ENCODE assay signal across 15 mouse cellular contexts in genomic region chr9:110314706-110315105, GRCm38 (mm10). TPM values are rescaled to one million over a fixed set of nuclear protein-coding genes. Genes with fewer than 3 reads are reported as not detected.
DNase-seq lines count a peak whose midpoint lies in the region; ATAC-seq and TF ChIP-seq lines count a peak whose summit lies in the region.
"Had no signal": no experiment of that assay in that cellular context is flagged by ENCODE, and none has a peak within 500 bp of the region (broad histone marks: within the 10 kb centered on the region; RNA-seq: fewer than 3 reads in every experiment).

No protein-coding gene starts in this region.

- peak; percentile 45 for ATAC-seq in megakaryocyte, adult 5-6 weeks (ENCODE audit: poor library complexity, severe bottlenecking)
- ATAC-seq: forebrain, embryonic 16.5 days; intestine, postnatal 0 days; midbrain, embryonic 16.5 days had no signal

- TF ChIP-seq EP300 in heart, adult 2 months (IDR thresholded peaks at IDR 0.05; ENCODE audit: insufficient read depth, low read depth, low read length): no peak

- WGBS in heart, adult 2 months: 59% methylated on average over 5 of the region's 5 CpGs

- H3K27ac ChIP-seq in heart, adult 2 months: no peak overlapping the region
- H3K27ac ChIP-seq: heart, embryonic 10.5 days; hindbrain, embryonic 15.5 days had no signal

- H3K27me3 ChIP-seq in heart, adult 2 months (ENCODE audit: control insufficient read depth, insufficient read depth, low read length): no peaks in the 10 kb centered on the region
- H3K27me3 ChIP-seq: hindbrain, embryonic 15.5 days had no signal

- H3K79me2 ChIP-seq in heart, adult 2 months (replicated peaks; ENCODE audit: control insufficient read depth, insufficient read depth, low read length): no peaks in the 10 kb centered on the region

- H3K36me3 ChIP-seq in heart, adult 2 months (ENCODE audit: control insufficient read depth, insufficient read depth, low read length): no peaks in the 10 kb centered on the region

- no peaks in the 10 kb centered on the region for H3K4me1 ChIP-seq in heart, adult 2 months (ENCODE audit: control insufficient read depth, insufficient read depth, low read length)
- H3K4me1 ChIP-seq: heart, embryonic 10.5 days; hindbrain, embryonic 15.5 days had no signal

- no peak for TF ChIP-seq CTCF in heart, adult 2 months (IDR thresholded peaks at IDR 0.05)

- peak; percentile 9 for DNase-seq in heart, postnatal 4 days
- no peak for DNase-seq in heart, adult 2 months
- DNase-seq in layer of hippocampus, adult 9-11 months: peak; percentile 43
- DNase-seq in layer of hippocampus, postnatal 25 days (ENCODE audit: extremely low spot score in 1 of 2, low spot score in 1 of 2): no peak
- peak; percentile 63 for DNase-seq in NIH3T3 (ENCODE audit: low read depth)
- no peak for DNase-seq in frontal cortex, adult 2 months (ENCODE audit: extremely low spot score in 1 of 2, low spot score in 1 of 2)
- DNase-seq: cerebellum, postnatal 36 days; heart, postnatal 10 days; right cerebral cortex, adult 18-20 months had no signal

- intact Hi-C loops in heart, adult 2 months (cut with DNase I): no loop called here

- H3K9ac ChIP-seq in heart, adult 2 months (ENCODE audit: low read depth, low read length): no peak overlapping the region
- H3K9ac ChIP-seq: hindbrain, embryonic 15.5 days had no signal

- H3K4me3 ChIP-seq in heart, adult 2 months: no peak overlapping the region
- H3K4me3 ChIP-seq: heart, embryonic 10.5 days; hindbrain, embryonic 15.5 days had no signal

- no peak for TF ChIP-seq POLR2A in heart, adult 2 months (IDR thresholded peaks at IDR 0.05; ENCODE audit: insufficient read depth, low read depth, low read length)

RNA-seq across cellular contexts. Expression of gene Elp6, which starts 9.7 kb away (rescaled TPM):
- total RNA-seq in heart, postnatal 4 days (2021): 1 to 10 TPM; 5.8 to 6.4 TPM
- 1 to 10 TPM; 2.2 to 2.3 TPM for total RNA-seq in heart, adult 2 months (2021)
- 4.5 and 4.7 TPM in 2 replicates for polyA plus RNA-seq in heart, adult 2 months (2012; rRNA removed)
- total RNA-seq in layer of hippocampus, postnatal 25 days (2021): 10 to 100 TPM; 11.3 to 14.1 TPM
- 4.8 and 5.1 TPM in 2 replicates for total RNA-seq in megakaryocyte, adult 5-6 weeks (2015)
- 3.0 and 4.9 TPM in 2 replicates for total RNA-seq in megakaryocyte, adult 5-6 weeks (2017)
- 20.8 and 21.8 TPM in 2 replicates for polyA plus RNA-seq in frontal cortex, adult 2 months (2012; rRNA removed)

RNA-seq across cellular contexts. Expression of gene Scap, which starts 18.4 kb away (rescaled TPM):
- 10 to 100 TPM; 30.5 to 34.0 TPM for total RNA-seq in heart, postnatal 4 days (2021)
- total RNA-seq in heart, adult 2 months (2021): 10 to 100 TPM; 28.0 to 33.1 TPM
- polyA plus RNA-seq in heart, adult 2 months (2012; rRNA removed): 16.0 and 17.5 TPM in 2 replicates
- total RNA-seq in layer of hippocampus, postnatal 25 days (2021): 100 to 1,000 TPM in 1 of 2 experiments, 10 to 100 TPM in 1; 95.5 to 102 TPM
- total RNA-seq in megakaryocyte, adult 5-6 weeks (2015): 12.8 and 14.5 TPM in 2 replicates
- total RNA-seq in megakaryocyte, adult 5-6 weeks (2017): 9.4 and 18.7 TPM in 2 replicates
- 42.4 and 45.8 TPM in 2 replicates for polyA plus RNA-seq in frontal cortex, adult 2 months (2012; rRNA removed)

Comparison
In these comparisons a context has a peak if more than half of its experiments do, and no peak if none do; other contexts are left out.
1. DNase-seq: peak in heart, postnatal 4 days (single experiment), layer of hippocampus, adult 9-11 months (single experiment) and NIH3T3 (single experiment); none in heart, adult 2 months (0 of 2), layer of hippocampus, postnatal 25 days (0 of 2) and frontal cortex, adult 2 months (0 of 2).